Mouse (Mus musculus): ENCODE results near the gene Msh2.

DNA sequence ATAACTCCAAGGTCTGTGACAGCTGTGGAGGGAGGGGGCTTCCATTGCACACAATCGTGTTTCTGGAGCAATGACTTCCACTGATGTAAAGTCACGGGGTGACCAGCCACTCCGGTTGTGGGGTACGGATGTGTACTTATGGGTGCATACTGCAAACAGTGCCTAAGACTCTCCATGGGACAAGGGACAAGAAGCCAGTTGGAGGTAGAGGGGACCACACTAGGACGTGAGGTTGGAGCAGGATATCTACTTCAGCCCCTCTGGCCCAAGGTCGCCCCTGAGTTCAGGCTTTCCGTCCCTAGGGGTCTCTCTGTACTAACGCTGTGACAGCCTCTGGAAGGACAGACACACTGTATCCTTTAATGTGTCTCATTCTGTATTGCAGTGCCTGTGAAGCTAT is 62.3 kb downstream of the Msh2 start:
- TF ChIP-seq CTCF (IDR thresholded peaks at IDR 0.05) = no peak
- TF ChIP-seq EP300 (IDR thresholded peaks at IDR 0.05) = no peak

Data from lung, postnatal 0 days (tissue).